Mouse (Mus musculus) ovary, adult 10 weeks (tissue): Measurements from ENCODE around the gene Dnajb5. TPM values are rescaled to one million over a fixed set of nuclear protein-coding genes. Genes with fewer than 3 reads are reported as not detected.

Experiments used
- polyA plus RNA-seq: library from polyadenylated mRNA; stranded (reverse); fragments of 350-450 nt; fragmentation: Illumina TruSeq; extraction: RNeasy Lipid Tissue Mini Kit (QIAGEN cat#74804); gene quantifications from one replicate; pipeline ENCODE4 v1.2.3, GENCODE M21; 2014

Gene Dnajb5
- polyA plus RNA-seq = 0.83 TPM

DNA sequence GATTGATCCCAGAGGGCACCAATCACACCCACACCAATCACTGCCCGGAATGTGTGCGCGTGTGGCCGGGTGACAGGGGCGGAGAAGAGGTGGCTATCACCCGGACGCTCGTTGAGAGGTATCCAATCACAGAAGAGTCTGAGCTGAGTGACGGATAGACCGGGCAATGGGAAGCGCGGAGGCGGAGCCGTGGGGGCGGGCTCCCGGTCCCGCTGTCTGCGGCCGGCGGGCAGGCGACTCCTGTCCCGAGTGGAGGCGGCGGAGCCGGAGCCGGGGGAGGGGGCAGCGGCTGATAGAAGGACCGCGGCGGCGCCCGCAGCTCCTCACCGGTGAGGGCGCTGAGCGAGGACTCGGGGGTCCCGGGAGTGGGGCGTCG, at the start of gene Dnajb5:
Gene Dnajb5, plus strand, starts transcription at position 139 of the 376 bp plus-strand sequence.

GRCm38 (mm10) chr4:42916617-42917401, 32.8 kb upstream of the Dnajb5 start, which contains the start of gene Phf24:
Phf24 (plus strand) TSS chr4:42916660.

DNA sequence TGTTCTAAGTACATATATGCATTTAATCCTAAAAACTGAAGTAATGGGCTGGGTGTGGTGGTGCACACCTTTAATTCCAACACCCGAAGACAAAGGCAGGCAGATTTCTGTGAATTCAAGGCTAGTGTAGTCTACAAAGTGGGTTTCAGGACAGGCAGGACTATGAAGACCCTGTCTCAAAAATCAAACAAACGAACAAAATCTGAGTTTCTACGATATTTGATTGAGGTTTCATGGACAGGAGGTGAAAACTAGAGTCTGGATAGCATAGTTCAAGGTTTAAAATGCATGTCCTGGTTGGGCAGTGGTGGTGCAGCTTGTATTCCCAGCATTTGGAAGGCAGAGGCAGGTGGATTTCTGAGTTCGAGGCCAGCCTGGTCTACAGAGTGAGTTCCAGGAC, 19.7 kb downstream of the Dnajb5 start, which contains the start of gene 1700022I11Rik:
Gene 1700022I11Rik, plus strand, starts transcription at position 301 of the 400 bp plus-strand sequence.

DNA sequence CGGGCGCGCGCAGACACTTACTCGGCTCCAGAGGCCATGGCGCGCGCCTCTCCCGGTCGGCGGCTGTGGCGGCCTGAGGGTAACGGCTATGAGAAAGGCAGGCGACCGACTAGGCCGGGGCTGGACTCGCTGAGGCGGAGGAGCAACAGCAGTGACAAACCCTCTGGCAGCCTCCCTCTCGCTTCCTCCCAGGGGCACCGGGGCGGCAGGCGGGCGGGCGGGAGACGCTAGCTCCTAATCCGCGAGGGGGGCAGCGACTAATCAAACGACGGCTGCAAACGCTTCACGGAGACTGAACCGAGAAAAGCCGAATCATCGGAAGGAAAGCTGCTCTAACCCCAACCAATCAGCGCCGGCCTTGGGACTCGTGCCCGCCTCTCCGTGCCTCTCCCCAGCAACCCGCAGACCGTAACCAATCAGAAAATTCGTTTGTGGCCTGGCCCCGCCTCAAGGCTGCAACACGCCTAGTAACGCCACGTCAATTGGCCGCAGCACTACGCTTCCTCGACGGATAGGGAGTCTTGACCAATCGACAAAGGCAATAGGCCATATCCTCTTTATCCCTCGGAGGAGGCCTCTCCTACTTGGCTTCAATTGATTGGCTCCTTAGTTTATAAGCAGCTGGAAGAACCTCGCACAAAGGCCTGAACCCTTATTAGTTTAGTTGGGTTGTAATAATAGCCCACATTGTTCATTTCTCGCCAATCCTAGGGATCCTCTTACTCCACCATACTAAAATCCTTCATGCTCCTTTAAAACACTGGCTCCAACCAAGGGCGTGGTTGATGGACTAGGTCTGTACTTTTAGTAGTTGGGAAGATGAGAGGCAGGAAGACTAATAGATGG, 50.8 kb downstream of the Dnajb5 start, which contains the start of gene Vcp:
Gene Vcp, minus strand, starts transcription at position 367 of the 846 bp plus-strand sequence.

Other genes starting within 250 kb of the Dnajb5 start
- gene 4930578G10Rik, start 214.3 kb upstream of the Dnajb5 start, polyA plus RNA-seq = not detected
- not detected for gene Ccl19, start 193.2 kb upstream of the Dnajb5 start, polyA plus RNA-seq
- gene Ccl21a, start 175.8 kb upstream of the Dnajb5 start, polyA plus RNA-seq = not detected
- gene Fam205a1, start 95.9 kb upstream of the Dnajb5 start, polyA plus RNA-seq = not detected
- not detected for gene Gm12394, start 93.0 kb upstream of the Dnajb5 start, polyA plus RNA-seq
- not detected for gene Fam205c, start 75.6 kb upstream of the Dnajb5 start, polyA plus RNA-seq
- gene Phf24, start 33.2 kb upstream of the Dnajb5 start, polyA plus RNA-seq = 1.1 TPM
- not detected for gene 1700022I11Rik, start 19.8 kb downstream of the Dnajb5 start, polyA plus RNA-seq
- 261 TPM for gene Vcp, start 50.7 kb downstream of the Dnajb5 start, polyA plus RNA-seq
- 4.3 TPM for gene Fancg, start 60.7 kb downstream of the Dnajb5 start, polyA plus RNA-seq
- gene Pigo, start 76.0 kb downstream of the Dnajb5 start, polyA plus RNA-seq = 1.5 TPM
- gene Stoml2, start 81.9 kb downstream of the Dnajb5 start, polyA plus RNA-seq = 24.2 TPM
- 1.5 TPM for gene Fam214b, start 96.4 kb downstream of the Dnajb5 start, polyA plus RNA-seq
- gene Unc13b, start 109.1 kb downstream of the Dnajb5 start, polyA plus RNA-seq = 18.7 TPM